Mouse (Mus musculus): ENCODE results near the gene Ehbp1. TPM values are rescaled to one million over a fixed set of nuclear protein-coding genes. Genes with fewer than 3 reads are reported as not detected.
A peak's percentile ranks its signal among the peaks of the same experiment; 100 is the strongest.

Gene Ehbp1
- polyA plus RNA-seq, 1 experiment from 2014 or later, result 9.6 TPM

DNA sequence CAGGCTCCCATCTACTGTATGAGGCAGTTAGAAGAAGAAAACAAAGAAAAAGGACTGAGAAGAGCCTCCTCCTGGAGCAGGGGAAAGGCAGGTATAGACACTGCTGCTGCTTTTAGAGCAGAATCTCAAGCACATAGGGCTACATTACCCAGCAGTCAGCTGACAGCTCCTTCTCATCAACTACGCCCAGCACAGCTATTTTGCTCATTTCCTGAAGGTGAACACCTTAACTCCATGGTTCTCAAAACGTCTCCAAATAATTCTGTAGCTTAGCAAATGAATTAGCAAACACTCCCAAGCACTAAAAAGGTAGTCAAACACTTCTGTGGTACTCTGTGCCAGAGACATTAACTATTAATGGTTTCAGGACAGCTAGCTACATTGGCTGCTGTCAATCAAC lies 278.7 kb downstream of the Ehbp1 start:
- Histone ChIP-seq H3K27me3 (ENCODE audit: insufficient read depth, poor library complexity, severe bottlenecking) (no peaks in the 10 kb centered on the region), H3K27ac (no peak overlapping the region), H3K36me3 (no peaks in the 10 kb centered on the region), H3K4me3 (no peak overlapping the region), H3K9me3 (no peaks in the 10 kb centered on the region), H3K4me1 (replicated peaks) (peaks cover 6% of the 10 kb centered on the region)
- 81% methylated on average over 2 of the region's 2 CpGs for WGBS
- DNase-seq (ENCODE audit: low spot score), result no peak

DNA sequence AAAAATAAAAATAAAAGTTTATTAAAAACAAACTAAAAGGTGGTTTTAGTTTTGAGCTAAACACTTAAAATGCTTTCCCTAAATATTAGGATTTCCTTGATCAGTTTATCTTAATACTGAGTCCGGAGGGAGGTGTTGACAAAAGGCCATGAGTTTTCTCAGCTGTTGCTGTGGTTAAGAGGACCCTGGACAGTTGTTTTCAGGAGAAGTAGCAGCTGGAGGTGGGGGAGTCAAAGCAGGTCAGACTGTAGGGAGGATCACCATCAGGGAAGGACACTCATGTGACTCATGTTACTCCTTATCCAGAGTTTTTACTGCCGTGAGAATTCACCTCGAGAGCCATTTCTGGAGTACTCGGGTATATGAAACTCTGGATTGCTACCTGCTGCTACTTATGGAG lies 280.4 kb downstream of the Ehbp1 start:
- Histone ChIP-seq H3K4me1 (replicated peaks) (peaks cover 18% of the 10 kb centered on the region), H3K36me3 (no peaks in the 10 kb centered on the region), H3K4me3 (no peak overlapping the region), H3K27ac (no peak overlapping the region), H3K27me3 (ENCODE audit: insufficient read depth, poor library complexity, severe bottlenecking) (no peaks in the 10 kb centered on the region), H3K9me3 (no peaks in the 10 kb centered on the region)
- WGBS, result 88% methylated on average over 4 of the region's 4 CpGs
- DNase-seq (ENCODE audit: low spot score), result no peak

DNA sequence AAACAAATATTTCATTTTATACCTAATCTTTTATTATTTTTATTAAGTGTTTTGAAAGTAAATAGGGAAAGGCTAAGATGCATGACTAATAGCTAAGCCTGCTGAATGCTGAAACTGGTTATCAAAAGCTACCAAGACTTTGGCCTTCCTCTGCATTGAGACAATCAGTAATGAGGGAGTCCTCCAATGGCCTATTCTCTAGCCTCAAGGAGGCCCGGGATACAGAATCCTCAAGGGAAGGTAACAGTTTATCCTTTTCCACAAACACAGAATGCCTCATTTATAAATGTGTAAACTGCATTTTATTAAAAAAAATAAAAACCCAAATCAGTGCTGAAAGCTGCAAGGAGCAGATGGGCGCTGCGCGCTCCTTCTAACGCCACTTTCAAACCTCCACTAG lies 284.6 kb downstream of the Ehbp1 start:
- WGBS, result 78% methylated on average over 5 of the region's 5 CpGs

DNA sequence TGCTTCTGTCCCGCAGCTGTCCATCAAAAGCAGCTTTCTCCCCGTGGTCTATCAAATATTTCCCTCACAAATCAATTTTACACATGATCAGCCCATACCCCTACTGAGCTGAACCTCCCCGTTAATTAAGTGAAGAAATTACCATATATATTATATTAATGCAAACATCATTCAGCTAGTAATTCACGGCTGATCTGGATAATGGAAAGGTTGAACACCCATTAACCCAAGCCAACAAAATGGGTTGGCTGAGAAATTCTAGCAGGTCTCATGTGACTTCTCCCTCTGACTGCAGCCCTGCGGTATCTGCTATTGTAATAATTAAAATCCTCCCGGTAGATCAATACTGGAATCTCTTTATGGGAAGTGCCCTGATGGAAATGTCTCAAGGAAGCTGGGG lies 286.2 kb downstream of the Ehbp1 start:
- no peaks in the 10 kb centered on the region for H3K36me3 ChIP-seq
- no peak for DNase-seq (ENCODE audit: low spot score)
- 72% methylated on average over 6 of the region's 6 CpGs for WGBS
- no peaks in the 10 kb centered on the region for H3K27me3 ChIP-seq (ENCODE audit: insufficient read depth, poor library complexity, severe bottlenecking)
- H3K9me3 ChIP-seq, result no peaks in the 10 kb centered on the region
- peaks cover 21% of the 10 kb centered on the region for H3K4me1 ChIP-seq (replicated peaks)
- H3K4me3 ChIP-seq, result no peak overlapping the region
- H3K27ac ChIP-seq, result no peak overlapping the region

More for the DNA sequence above, 284.6 kb downstream of the Ehbp1 start:
- Histone ChIP-seq H3K4me1 (replicated peaks) (peaks cover 21% of the 10 kb centered on the region), H3K36me3 (no peaks in the 10 kb centered on the region), H3K27me3 (ENCODE audit: insufficient read depth, poor library complexity, severe bottlenecking) (no peaks in the 10 kb centered on the region), H3K27ac (peak overlapping the region; percentile 35; the same call in 1 of the 2 replicates), H3K4me3 (no peak overlapping the region), H3K9me3 (no peaks in the 10 kb centered on the region)
- DNase-seq (ENCODE audit: low spot score), result no peak

DNA sequence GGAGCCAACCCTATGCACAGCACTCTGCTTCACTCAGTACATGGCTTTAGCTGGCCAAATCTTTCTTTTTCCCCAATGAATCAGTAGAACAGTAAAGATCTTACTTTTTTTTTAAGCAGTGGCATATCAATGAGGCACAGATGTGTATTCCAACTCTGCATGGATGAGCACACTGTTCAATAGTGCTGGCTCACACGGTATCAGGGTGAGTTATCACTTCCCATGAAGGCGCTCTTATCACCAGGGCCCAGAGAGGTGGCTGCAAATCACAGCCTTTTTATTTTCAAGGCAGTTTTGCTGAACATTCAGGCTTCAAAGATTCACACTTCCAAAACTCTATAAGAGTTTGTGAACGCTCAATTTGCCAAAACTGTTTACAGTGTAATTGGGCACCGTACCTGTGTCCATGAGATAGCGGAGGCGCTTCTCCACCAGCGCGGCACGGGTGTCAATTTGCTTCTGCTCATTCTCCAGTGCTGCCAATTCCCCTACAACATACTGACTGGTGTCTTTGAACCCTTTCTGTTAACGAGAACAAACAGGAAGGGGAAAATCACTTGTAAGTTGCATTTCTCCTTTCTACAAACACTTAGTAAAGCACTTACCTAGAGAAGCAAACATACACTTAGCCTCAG lies 288.9 kb downstream of the Ehbp1 start:
- H3K27me3 ChIP-seq (ENCODE audit: insufficient read depth, poor library complexity, severe bottlenecking), result no peaks in the 10 kb centered on the region
- no peak overlapping the region for H3K27ac ChIP-seq
- H3K4me1 ChIP-seq (replicated peaks), result peaks cover 14% of the 10 kb centered on the region
- DNase-seq (ENCODE audit: low spot score), result no peak
- H3K36me3 ChIP-seq, result no peaks in the 10 kb centered on the region
- 88% methylated on average over 10 of the region's 10 CpGs for WGBS
- H3K9me3 ChIP-seq, result no peaks in the 10 kb centered on the region
- no peak overlapping the region for H3K4me3 ChIP-seq

DNA sequence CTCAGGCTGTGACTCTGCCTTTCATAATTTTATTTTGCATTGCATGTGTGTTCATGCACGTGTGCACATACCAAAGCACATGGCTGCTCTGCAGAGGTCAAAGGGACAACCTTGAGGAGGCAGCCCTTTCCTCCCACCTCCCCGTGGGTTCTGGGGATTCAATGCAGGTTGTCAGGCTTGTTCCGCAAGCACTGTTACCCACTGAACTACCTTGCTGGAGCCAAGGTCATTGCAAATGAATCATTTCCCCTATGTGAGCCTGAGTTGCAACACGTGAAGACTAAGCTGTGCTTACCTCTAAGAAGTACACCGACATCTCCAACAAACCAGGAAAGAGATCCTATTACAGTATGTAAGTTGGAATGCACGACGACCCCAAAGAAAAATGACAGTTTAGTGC lies 291.2 kb downstream of the Ehbp1 start:
- peaks cover under 1% of the 10 kb centered on the region; the same call in 1 of the 2 replicates for H3K4me1 ChIP-seq (replicated peaks)
- WGBS, result 80% methylated on average over 7 of the region's 7 CpGs
- H3K36me3 ChIP-seq, result no peaks in the 10 kb centered on the region
- no peak overlapping the region for H3K27ac ChIP-seq
- H3K27me3 ChIP-seq (ENCODE audit: insufficient read depth, poor library complexity, severe bottlenecking), result no peaks in the 10 kb centered on the region
- no peaks in the 10 kb centered on the region for H3K9me3 ChIP-seq
- H3K4me3 ChIP-seq, result no peak overlapping the region
- no peak for DNase-seq (ENCODE audit: low spot score)

DNA sequence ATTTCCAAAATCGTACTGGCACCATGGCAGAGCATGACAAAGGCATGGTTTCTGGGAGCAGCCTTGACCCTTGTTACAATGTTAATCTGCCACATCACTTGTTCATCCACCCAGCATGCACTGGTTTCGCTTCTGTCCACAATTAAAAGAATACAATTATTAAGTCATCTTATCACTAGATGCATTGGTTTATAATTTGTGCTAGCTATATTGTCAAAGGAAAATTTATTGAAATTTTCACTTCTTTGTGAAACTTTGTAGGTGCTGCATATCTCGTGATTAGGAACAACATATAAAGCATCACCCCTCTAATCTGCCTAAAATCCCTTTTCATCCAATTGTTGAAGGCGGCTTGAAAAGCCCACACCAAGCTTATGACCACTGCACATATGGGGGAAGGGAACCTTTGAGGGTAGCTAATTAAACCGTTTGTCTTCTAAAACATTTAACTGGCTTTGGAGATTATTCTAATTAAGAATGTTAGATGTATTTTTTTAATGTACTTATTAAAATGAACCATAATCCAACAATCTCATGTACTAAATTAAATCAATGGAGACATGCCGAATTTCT lies 302.2 kb downstream of the Ehbp1 start:
- Histone ChIP-seq H3K27ac (no peak overlapping the region), H3K36me3 (no peaks in the 10 kb centered on the region), H3K27me3 (ENCODE audit: insufficient read depth, poor library complexity, severe bottlenecking) (no peaks in the 10 kb centered on the region), H3K9me3 (no peaks in the 10 kb centered on the region), H3K4me1 (replicated peaks) (peaks cover 3% of the 10 kb centered on the region), H3K4me3 (no peak overlapping the region)
- DNase-seq (ENCODE audit: low spot score), result no peak
- 82% methylated on average over 6 of the region's 6 CpGs for WGBS

DNA sequence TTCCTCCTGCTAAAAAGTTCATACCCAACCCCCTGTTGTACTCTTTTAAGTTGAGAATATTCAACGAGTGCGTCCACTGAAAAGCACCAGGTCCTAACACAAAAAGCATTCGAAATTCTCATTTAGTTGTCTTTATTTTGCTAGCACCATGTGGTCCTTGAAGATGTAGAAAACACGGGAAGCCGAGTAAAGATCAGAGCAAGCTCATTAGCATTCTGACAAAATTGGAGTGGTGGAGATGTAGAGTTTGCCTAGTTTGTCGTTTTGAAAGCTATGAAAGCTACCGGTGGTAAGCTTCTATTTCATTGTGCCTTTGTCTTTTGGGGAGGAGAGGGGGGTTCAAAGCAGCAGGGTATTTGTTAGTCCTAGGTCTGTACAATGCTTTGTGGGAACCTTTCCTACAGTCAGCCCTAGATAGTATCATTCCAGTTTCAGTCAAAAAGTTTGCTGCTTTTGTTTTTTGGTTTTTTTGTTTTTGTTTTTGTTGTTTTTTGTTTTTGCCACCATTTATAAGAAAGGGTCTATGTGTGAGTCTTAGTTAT lies 307.5 kb downstream of the Ehbp1 start:
- Histone ChIP-seq H3K4me1 (replicated peaks) (peaks cover 9% of the 10 kb centered on the region), H3K9me3 (no peaks in the 10 kb centered on the region), H3K36me3 (no peaks in the 10 kb centered on the region), H3K27ac (no peak overlapping the region), H3K4me3 (no peak overlapping the region), H3K27me3 (ENCODE audit: insufficient read depth, poor library complexity, severe bottlenecking) (no peaks in the 10 kb centered on the region)
- no peak for DNase-seq (ENCODE audit: low spot score)
- 14% methylated on average over 7 of the region's 7 CpGs for WGBS

DNA sequence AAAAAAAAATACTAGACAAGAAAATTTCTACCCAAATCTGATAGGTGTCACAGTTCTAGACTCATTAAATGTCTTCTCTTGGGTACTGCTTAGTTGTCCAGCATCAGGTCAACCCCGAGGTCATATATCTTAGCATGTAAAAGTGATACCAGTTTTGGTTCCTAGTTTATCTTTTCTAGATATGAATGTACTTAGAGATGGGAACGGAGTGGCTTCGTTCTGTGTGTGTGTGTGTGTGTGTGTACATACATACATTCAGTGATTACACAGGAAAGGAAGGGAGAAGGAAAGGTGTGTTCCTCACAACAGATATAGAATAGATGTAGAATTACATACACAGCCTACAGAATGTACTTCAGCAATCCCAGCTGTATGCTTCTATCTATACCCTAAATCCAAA lies 308.5 kb downstream of the Ehbp1 start:
- Histone ChIP-seq H3K4me3 (no peak overlapping the region), H3K36me3 (no peaks in the 10 kb centered on the region), H3K27ac (no peak overlapping the region), H3K4me1 (replicated peaks) (peaks cover 9% of the 10 kb centered on the region), H3K27me3 (ENCODE audit: insufficient read depth, poor library complexity, severe bottlenecking) (no peaks in the 10 kb centered on the region), H3K9me3 (no peaks in the 10 kb centered on the region)
- no peak for DNase-seq (ENCODE audit: low spot score)
- 91% methylated on average over 3 of the region's 3 CpGs for WGBS

DNA sequence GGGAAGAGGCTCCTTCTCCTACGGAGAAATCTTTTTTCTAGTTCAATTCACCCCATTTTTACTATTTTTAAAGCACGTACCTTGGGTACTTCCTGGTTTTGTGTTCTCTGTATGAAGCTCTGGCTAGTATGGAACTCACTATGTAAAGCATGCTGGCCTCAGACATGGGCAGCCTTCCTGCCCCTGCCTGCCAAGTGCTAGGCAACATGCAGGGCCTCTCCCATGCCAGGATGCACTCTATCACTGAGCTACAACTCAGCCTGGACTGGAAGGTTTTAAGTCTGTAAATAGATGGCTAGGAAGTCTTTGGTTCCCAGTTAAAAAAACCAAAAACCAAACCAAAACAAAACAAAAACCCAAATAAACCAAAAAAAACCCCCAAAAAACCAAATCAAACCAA lies 321.5 kb downstream of the Ehbp1 start:
- 93% methylated on average over 2 of the region's 2 CpGs for WGBS
- Histone ChIP-seq H3K27ac (no peak overlapping the region), H3K4me1 (replicated peaks) (no peaks in the 10 kb centered on the region), H3K9me3 (no peaks in the 10 kb centered on the region), H3K4me3 (no peak overlapping the region), H3K27me3 (ENCODE audit: insufficient read depth, poor library complexity, severe bottlenecking) (no peaks in the 10 kb centered on the region; the same call in 1 of the 2 replicates), H3K36me3 (0 out of 2 replicates have a peak, but pooled peaks cover 4% of the 10 kb centered on the region)
- DNase-seq (ENCODE audit: low spot score), result no peak

DNA sequence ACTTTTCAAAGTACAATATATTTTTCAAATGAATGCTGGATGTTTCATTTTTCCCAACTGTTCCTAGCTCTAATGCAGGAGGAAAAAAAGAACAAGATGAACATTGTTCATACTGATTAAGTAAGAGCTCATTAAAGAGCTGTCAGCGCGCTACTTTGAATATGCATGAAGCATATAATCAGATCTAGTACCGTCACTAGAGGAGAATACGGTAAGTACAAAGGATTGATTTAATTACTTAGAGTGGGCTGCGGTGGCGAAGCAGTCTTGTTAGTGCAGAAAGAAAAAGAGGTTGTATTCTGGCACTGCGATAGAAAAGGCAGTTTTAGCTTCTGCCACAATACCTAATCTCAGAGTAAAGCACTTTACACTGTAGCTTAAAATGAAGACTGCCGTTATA lies 324.6 kb downstream of the Ehbp1 start:
- Histone ChIP-seq H3K27ac (no peak overlapping the region), H3K27me3 (ENCODE audit: insufficient read depth, poor library complexity, severe bottlenecking) (peaks cover 25% of the 10 kb centered on the region), H3K4me1 (replicated peaks) (no peaks in the 10 kb centered on the region), H3K9me3 (no peaks in the 10 kb centered on the region), H3K4me3 (no peak overlapping the region), H3K36me3 (0 out of 2 replicates have a peak, but pooled peaks cover 4% of the 10 kb centered on the region)
- 55% methylated on average over 8 of the region's 8 CpGs for WGBS
- DNase-seq (ENCODE audit: low spot score), result no peak

DNA sequence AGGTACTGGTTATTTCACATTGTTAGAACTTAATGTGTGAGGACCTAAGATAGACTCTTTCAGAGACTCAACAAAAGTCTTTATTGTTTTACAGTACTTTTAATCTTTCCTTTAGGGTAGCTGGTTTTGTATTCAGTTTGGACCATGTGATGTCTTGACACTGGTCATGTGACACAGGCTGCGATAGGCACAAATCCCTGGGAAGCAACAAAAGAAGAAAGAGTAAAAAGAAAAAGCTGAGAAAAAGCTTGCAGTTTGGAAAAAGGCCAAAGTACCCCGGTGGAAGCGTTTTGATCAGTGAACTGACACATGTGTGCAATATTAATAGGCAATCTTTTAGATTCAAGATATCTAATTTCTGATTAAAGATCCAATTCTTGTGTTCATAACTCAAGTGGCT lies 325.8 kb downstream of the Ehbp1 start:
- Histone ChIP-seq H3K27ac (no peak overlapping the region), H3K27me3 (ENCODE audit: insufficient read depth, poor library complexity, severe bottlenecking) (peaks cover 33% of the 10 kb centered on the region), H3K9me3 (no peaks in the 10 kb centered on the region), H3K4me1 (replicated peaks) (no peaks in the 10 kb centered on the region), H3K36me3 (0 out of 2 replicates have a peak, but pooled peaks cover 4% of the 10 kb centered on the region), H3K4me3 (no peak overlapping the region)
- DNase-seq (ENCODE audit: low spot score), result no peak
- 90% methylated on average over 3 of the region's 3 CpGs for WGBS

DNA sequence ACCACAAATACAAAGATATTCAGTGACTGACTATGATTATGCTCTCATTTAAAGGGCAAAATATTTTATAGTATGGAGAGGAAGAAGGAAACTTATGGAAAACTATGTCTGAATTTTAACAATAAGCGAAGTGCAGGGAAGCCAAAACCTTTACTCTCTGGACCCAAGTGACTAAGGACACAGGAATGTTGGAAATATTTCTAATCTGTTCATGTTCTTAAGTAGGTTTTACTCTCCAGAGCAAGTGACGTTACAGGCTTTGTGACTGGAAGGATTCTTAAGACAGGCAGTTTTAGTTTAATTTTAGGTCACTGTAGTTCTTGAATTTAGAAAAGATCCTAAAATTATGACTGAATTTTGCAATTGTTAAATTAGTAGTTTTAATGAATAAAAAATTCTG lies 333.3 kb downstream of the Ehbp1 start:
- Histone ChIP-seq H3K4me3 (peak overlapping the region; percentile 44), H3K36me3 (no peaks in the 10 kb centered on the region), H3K27ac (peak overlapping the region; percentile 45; the same call in 1 of the 2 replicates), H3K27me3 (ENCODE audit: insufficient read depth, poor library complexity, severe bottlenecking) (peaks cover 95% of the 10 kb centered on the region), H3K4me1 (replicated peaks) (peaks cover 32% of the 10 kb centered on the region), H3K9me3 (no peaks in the 10 kb centered on the region)
- DNase-seq (ENCODE audit: low spot score), result no peak
- 7% methylated on average over 2 of the region's 2 CpGs for WGBS

All from hindbrain, embryonic 10.5 days (tissue).